ENCODE assay signal across 20 mouse cellular contexts in genomic region chr17:80522229-80522556, GRCm38 (mm10). TPM values are rescaled to one million over a fixed set of nuclear protein-coding genes. Genes with fewer than 3 reads are reported as not detected.
A peak's percentile ranks its signal among the peaks of the same experiment; 100 is the strongest.
DNase-seq lines count a peak whose midpoint lies in the region; ATAC-seq and TF ChIP-seq lines count a peak whose summit lies in the region.
"Had no signal": no experiment of that assay in that cellular context is flagged by ENCODE, and none has a peak within 500 bp of the region (broad histone marks: within the 10 kb centered on the region; RNA-seq: fewer than 3 reads in every experiment).

No protein-coding gene starts in this region.

- H3K27ac ChIP-seq in midbrain, embryonic 10.5 days (replicated peaks): peak overlapping the region; percentile 58
- H3K27ac ChIP-seq in midbrain, postnatal 0 days (ENCODE audit: low read depth, low read length): no peak overlapping the region
- H3K27ac ChIP-seq: embryonic facial prominence, embryonic 12.5 days; forebrain, embryonic 12.5 days; heart, embryonic 13.5 days; hindbrain, embryonic 15.5 days had no signal

- no peaks in the 10 kb centered on the region for H3K27me3 ChIP-seq in midbrain, embryonic 10.5 days (ENCODE audit: low read depth, poor library complexity, severe bottlenecking)
- H3K27me3 ChIP-seq in midbrain, postnatal 0 days (ENCODE audit: insufficient read depth, low read length): no peaks in the 10 kb centered on the region
- H3K27me3 ChIP-seq: embryonic facial prominence, embryonic 12.5 days; forebrain, embryonic 12.5 days; heart, embryonic 13.5 days; hindbrain, embryonic 15.5 days had no signal

- no peaks in the 10 kb centered on the region; the same call in 1 of the 2 replicates for H3K36me3 ChIP-seq in midbrain, embryonic 10.5 days
- H3K36me3 ChIP-seq in midbrain, postnatal 0 days (ENCODE audit: insufficient read depth, low read length): no peaks in the 10 kb centered on the region
- H3K36me3 ChIP-seq: embryonic facial prominence, embryonic 12.5 days; forebrain, embryonic 12.5 days; heart, embryonic 13.5 days; hindbrain, embryonic 15.5 days had no signal

- 47% methylated on average over 7 of the region's 7 CpGs for WGBS in midbrain, embryonic 10.5 days
- 61% methylated on average over 7 of the region's 7 CpGs for WGBS in midbrain, postnatal 0 days

- H3K4me2 ChIP-seq in midbrain, postnatal 0 days (ENCODE audit: low read depth, low read length, poor library complexity, severe bottlenecking): no peak overlapping the region
- H3K4me2 ChIP-seq: embryonic facial prominence, embryonic 12.5 days; forebrain, embryonic 12.5 days; heart, embryonic 13.5 days; hindbrain, embryonic 15.5 days had no signal

- peaks cover 9% of the 10 kb centered on the region for H3K4me1 ChIP-seq in midbrain, embryonic 10.5 days
- no peaks in the 10 kb centered on the region for H3K4me1 ChIP-seq in midbrain, postnatal 0 days (ENCODE audit: insufficient read depth, low read length)
- H3K4me1 ChIP-seq: embryonic facial prominence, embryonic 12.5 days; forebrain, embryonic 12.5 days; heart, embryonic 13.5 days; hindbrain, embryonic 15.5 days had no signal

- DNase-seq in heart, adult 11 months: peak; percentile 61
- DNase-seq in heart, adult 9 months (ENCODE audit: low spot score in 2 of 2): no peak
- no peak for DNase-seq in midbrain, embryonic 10.5 days (ENCODE audit: low spot score)
- no peak for DNase-seq in midbrain, postnatal 0 days (ENCODE audit: low spot score)
- DNase-seq in thymus, postnatal 14 days: peak; percentile 12
- DNase-seq in thymus, postnatal 36 days: no peak
- peak; percentile 12 for DNase-seq in induced T-regulatory cell, adult 2 months (ENCODE audit: low read depth)
- DNase-seq: adrenal gland, adult 8-10 months; adrenal gland, postnatal 36 days; cerebellum, adult 2 months; cerebellum, postnatal 10 days; gastrocnemius, postnatal 14 days; heart, postnatal 36 days had no signal

- ATAC-seq in midbrain, postnatal 0 days (ENCODE audit: low FRiP score): no peak
- ATAC-seq in megakaryocyte-erythroid progenitor cell, adult 5-6 weeks (replicated peaks; ENCODE audit: low FRiP score, low TSS enrichment, poor library complexity, severe bottlenecking): no peak
- ATAC-seq: forebrain, embryonic 16.5 days had no signal

- H3K9ac ChIP-seq in midbrain, postnatal 0 days (replicated peaks; ENCODE audit: low read length, poor library complexity, severe bottlenecking): no peak overlapping the region
- H3K9ac ChIP-seq: embryonic facial prominence, embryonic 12.5 days; forebrain, embryonic 12.5 days; heart, embryonic 13.5 days; hindbrain, embryonic 15.5 days had no signal

- no peak for TF ChIP-seq CTCF in midbrain, postnatal 0 days (IDR thresholded peaks at IDR 0.05)

- H3K9me3 ChIP-seq in midbrain, embryonic 10.5 days (replicated peaks): no peaks in the 10 kb centered on the region
- H3K9me3 ChIP-seq in midbrain, postnatal 0 days (ENCODE audit: low read length): no peaks in the 10 kb centered on the region
- H3K9me3 ChIP-seq: embryonic facial prominence, embryonic 12.5 days; forebrain, embryonic 12.5 days; heart, embryonic 13.5 days; hindbrain, embryonic 15.5 days had no signal

- H3K4me3 ChIP-seq in midbrain, embryonic 10.5 days: no peak overlapping the region
- H3K4me3 ChIP-seq in midbrain, postnatal 0 days (ENCODE audit: low read depth, low read length): no peak overlapping the region
- H3K4me3 ChIP-seq: embryonic facial prominence, embryonic 12.5 days; forebrain, embryonic 12.5 days; heart, embryonic 13.5 days; hindbrain, embryonic 15.5 days had no signal

RNA-seq across cellular contexts. Expression of gene Sos1, which starts 41.9 kb away (rescaled TPM):
- polyA plus RNA-seq in midbrain, embryonic 10.5 days (2016; fragmentation: Nextera tagmentation; extraction: Ambion mirVana): 3.8 and 4.5 TPM in 2 replicates
- 29.0 and 34.3 TPM in 2 replicates for total RNA-seq in midbrain, postnatal 0 days (2014; rRNA removed)
- 6.2 and 7.2 TPM in 2 replicates for polyA plus RNA-seq in midbrain, postnatal 0 days (2015; fragmentation: Nextera tagmentation; extraction: Ambion mirVana)
- total RNA-seq in megakaryocyte-erythroid progenitor cell, adult 5-6 weeks (2014; fragmentation: Nextera tagmentation): 25.0 and 31.3 TPM in 2 replicates
- 16.2 and 17.4 TPM in 2 replicates for total RNA-seq in megakaryocyte-erythroid progenitor cell, adult 5-6 weeks (2017)

RNA-seq across cellular contexts. Expression of gene Cdkl4, which starts 55.4 kb away (rescaled TPM):
- polyA plus RNA-seq in midbrain, embryonic 10.5 days (2016; fragmentation: Nextera tagmentation; extraction: Ambion mirVana): 1.8 and 2.0 TPM in 2 replicates
- 6.9 and 7.9 TPM in 2 replicates for total RNA-seq in midbrain, postnatal 0 days (2014; rRNA removed)
- 5.4 and 6.0 TPM in 2 replicates for polyA plus RNA-seq in midbrain, postnatal 0 days (2015; fragmentation: Nextera tagmentation; extraction: Ambion mirVana)
- 1.3 TPM in 1 of 2 replicates, not detected in the other for total RNA-seq in megakaryocyte-erythroid progenitor cell, adult 5-6 weeks (2014; fragmentation: Nextera tagmentation)
- 0.72 TPM in 1 of 2 replicates, not detected in the other for total RNA-seq in megakaryocyte-erythroid progenitor cell, adult 5-6 weeks (2017)
- polyA plus RNA-seq: C2C12; heart, embryonic 13.5 days had no signal

Comparison
In these comparisons a context has a peak if more than half of its experiments do, and no peak if none do; other contexts are left out.
1. DNase-seq: peak in heart, adult 11 months (single experiment), thymus, postnatal 14 days (single experiment) and induced T-regulatory cell, adult 2 months (single experiment); none in heart, adult 9 months (0 of 2), midbrain, embryonic 10.5 days (single experiment), midbrain, postnatal 0 days (single experiment) and thymus, postnatal 36 days (0 of 2).